Mouse (Mus musculus) lung, embryonic 14.5 days (tissue): Measurements from ENCODE around the gene Pcolce. TPM values are rescaled to one million over a fixed set of nuclear protein-coding genes. Genes with fewer than 3 reads are reported as not detected.

Experiments used
- ATAC-seq: fragments of 200-750 bp; cut with Nextera tagmentation; 2 replicates; pipeline ENCODE4 v1.8.0; 2017; ENCODE audit warnings: mild to moderate bottlenecking, moderate TSS enrichment, moderate library complexity; ENCODE audit not compliant: insufficient read depth
- DNase-seq: peaks from one replicate; pipeline ENCODE4 v3.0.0-alpha.2; 2015
- H3K27ac ChIP-seq: fragments of 300-500 bp; sonication (generic); 2 replicates; pipeline ENCODE4 v1.5.1; 2014; ENCODE audit warnings: low read depth, mild to moderate bottlenecking, moderate library complexity
- H3K27me3 ChIP-seq: fragments of 300-500 bp; sonication (generic); 2 replicates; pipeline ENCODE4 v1.6.1; 2014; ENCODE audit warnings: low read length, control low read depth; ENCODE audit not compliant: insufficient read depth
- H3K36me3 ChIP-seq: fragments of 300-500 bp; sonication (generic); 2 replicates; pipeline ENCODE4 v1.6.1; 2014; ENCODE audit warnings: control low read depth; ENCODE audit not compliant: insufficient read depth
- H3K4me1 ChIP-seq: fragments of 300-500 bp; sonication (generic); 2 replicates; pipeline ENCODE4 v1.6.1; 2014; ENCODE audit warnings: antibody characterized with exemption, control low read depth; ENCODE audit not compliant: insufficient read depth
- H3K4me2 ChIP-seq: fragments of 300-500 bp; sonication (generic); 2 replicates; pipeline ENCODE4 v1.6.1; 2014; ENCODE audit warnings: mild to moderate bottlenecking
- H3K4me3 ChIP-seq: fragments of 300-500 bp; sonication (generic); 2 replicates; pipeline ENCODE4 v1.5.1; 2014; ENCODE audit warnings: low read depth, low read length
- H3K9ac ChIP-seq: fragments of 300-500 bp; sonication (generic); 2 replicates; pipeline ENCODE4 v1.6.1; 2014
- H3K9me3 ChIP-seq: fragments of 300-500 bp; sonication (generic); 2 replicates; pipeline ENCODE4 v1.6.1; 2016; ENCODE audit warnings: low read depth, low read length, control low read depth
- CTCF ChIP-seq: IDR thresholded peaks from 2 replicates; pipeline ENCODE4 v1.5.1; 2016; ENCODE audit warnings: antibody characterized with exemption, low read depth
- WGBS: fragments of 180-500 bp; shearing (Covaris S2); extraction: QIAGEN DNeasy Blood & Tissue Kit; methylation state at CpG from one replicate; pipeline ENCODE4 v1.1.7; 2014; 5-methylcytosine and 5-hydroxymethylcytosine counted together
- polyA plus RNA-seq: library from polyadenylated mRNA; unstranded; fragments of >200 nt; fragmentation: Nextera tagmentation; extraction: Ambion mirVana; gene quantifications from 2 replicates; pipeline ENCODE4 v1.2.1, GENCODE M21; 2014

The Pcolce gene
- polyA plus RNA-seq, 1 experiment from 2014 or later = 148 TPM

DNA sequence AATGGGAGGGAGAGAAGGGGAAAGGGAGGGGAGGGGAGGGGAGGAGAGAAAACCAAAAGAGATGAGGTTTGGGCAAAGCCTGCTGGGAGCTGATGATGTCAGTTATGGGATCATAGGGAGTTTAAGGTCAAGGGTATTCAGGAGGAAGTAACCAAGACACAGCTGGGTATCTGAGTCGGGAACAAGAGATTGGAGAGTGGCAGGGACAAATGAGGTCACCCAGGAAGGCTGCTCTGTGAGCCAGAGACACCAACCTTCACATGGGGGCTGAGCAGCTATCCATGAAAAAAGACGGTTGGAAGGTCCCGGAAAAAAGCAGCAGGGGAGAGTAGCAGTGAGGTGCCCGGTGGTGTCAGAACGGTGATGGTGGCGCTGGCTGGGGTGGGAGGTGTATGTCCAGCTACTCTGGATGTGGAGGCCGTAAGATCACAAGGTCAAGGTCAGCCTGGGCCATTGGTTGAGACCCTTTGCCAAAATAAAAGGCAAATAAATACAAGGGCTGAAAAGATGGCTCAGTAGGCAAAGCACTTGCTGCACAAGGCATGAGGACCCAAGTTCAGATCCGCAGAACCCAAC lies 45.3 kb downstream of the Pcolce start:
- Histone ChIP-seq H3K27me3 (no peaks in the 10 kb centered on the region), H3K9me3 (no peaks in the 10 kb centered on the region), H3K36me3 (no peaks in the 10 kb centered on the region), H3K9ac (no peak overlapping the region), H3K4me3 (no peak overlapping the region), H3K27ac (no peak overlapping the region), H3K4me2 (no peak overlapping the region), H3K4me1 (peaks cover 4% of the 10 kb centered on the region; the same call in 1 of the 2 replicates)
- DNase-seq (no peak), ATAC-seq (no peak)
- 73% methylated on average over 8 of the region's 8 CpGs for whole genome bisulfite sequencing
- no peak for TF ChIP-seq CTCF

GRCm38 (mm10) chr5:137566416-137566815 lies 47.2 kb downstream of the Pcolce start:
- Histone ChIP-seq H3K4me2 (no peak overlapping the region), H3K27me3 (no peaks in the 10 kb centered on the region), H3K9ac (no peak overlapping the region), H3K4me3 (no peak overlapping the region), H3K36me3 (no peaks in the 10 kb centered on the region), H3K27ac (no peak overlapping the region), H3K4me1 (peaks cover 4% of the 10 kb centered on the region; the same call in 1 of the 2 replicates), H3K9me3 (no peaks in the 10 kb centered on the region)
- 91% methylated on average over 5 of the region's 5 CpGs for WGBS
- DNase-seq (no peak), ATAC-seq (no peak)
- no peak for TF ChIP-seq CTCF

GRCm38 (mm10) chr5:137565744-137566143 lies 47.8 kb downstream of the Pcolce start:
- DNase-seq (no peak), ATAC-seq (no peak)
- Histone ChIP-seq H3K9me3 (no peaks in the 10 kb centered on the region), H3K27me3 (no peaks in the 10 kb centered on the region), H3K27ac (no peak overlapping the region), H3K9ac (no peak overlapping the region), H3K4me1 (peaks cover 4% of the 10 kb centered on the region; the same call in 1 of the 2 replicates), H3K4me2 (no peak overlapping the region), H3K4me3 (no peak overlapping the region), H3K36me3 (no peaks in the 10 kb centered on the region)
- WGBS = 53% methylated on average over 6 of the region's 6 CpGs
- no peak for TF ChIP-seq CTCF

- H3K9me3 ChIP-seq = no peaks in the 10 kb centered on the region
- no peak for TF ChIP-seq CTCF
- H3K9ac ChIP-seq = no peak overlapping the region
- no peaks in the 10 kb centered on the region for H3K36me3 ChIP-seq
- DNase-seq = no peak
- no peak overlapping the region for H3K4me3 ChIP-seq
- ATAC-seq = no peak
- no peaks in the 10 kb centered on the region for H3K4me1 ChIP-seq
- H3K27ac ChIP-seq = no peak overlapping the region
- 52% methylated on average over 10 of the region's 10 CpGs for WGBS
- H3K4me2 ChIP-seq = no peak overlapping the region
- no peaks in the 10 kb centered on the region for H3K27me3 ChIP-seq
Measured at GRCm38 (mm10) chr5:137562965-137563364, 50.6 kb downstream of the Pcolce start.

DNA sequence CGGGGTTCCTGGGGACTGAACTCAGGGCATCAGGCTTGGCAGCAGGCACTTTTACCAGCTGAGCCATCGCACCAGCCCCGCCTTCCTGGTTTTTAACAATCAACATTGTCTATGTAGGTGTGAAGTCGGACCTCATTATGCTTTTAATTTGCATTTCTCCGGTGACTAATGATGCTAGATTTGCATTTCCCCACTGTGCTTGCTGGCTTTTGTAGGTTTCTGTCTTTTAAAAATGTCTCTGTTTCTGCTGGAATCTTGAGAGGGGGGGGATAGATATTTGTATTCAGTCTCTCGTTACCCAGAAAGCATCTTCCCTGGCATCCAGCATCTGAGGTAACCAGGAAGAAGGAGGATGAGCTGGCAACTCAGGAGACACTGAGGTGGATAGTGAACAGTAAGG lies 52.0 kb downstream of the Pcolce start:
- 67% methylated on average over 6 of the region's 6 CpGs for WGBS
- no peak for ATAC-seq
- Histone ChIP-seq H3K9ac (no peak overlapping the region), H3K4me2 (no peak overlapping the region), H3K36me3 (no peaks in the 10 kb centered on the region), H3K9me3 (no peaks in the 10 kb centered on the region), H3K4me1 (no peaks in the 10 kb centered on the region), H3K4me3 (no peak overlapping the region), H3K27me3 (no peaks in the 10 kb centered on the region), H3K27ac (no peak overlapping the region)
- no peak for DNase-seq
- no peak for TF ChIP-seq CTCF

Other genes with a start within 250 kb of the Pcolce start
- gene Zan, start 136.7 kb downstream of the Pcolce start, polyA plus RNA-seq = 0.18 and 0.24 TPM in 2 replicates
- gene Pop7, start 111.3 kb downstream of the Pcolce start, polyA plus RNA-seq = 54.3 and 58.4 TPM in 2 replicates
- gene Gigyf1, start 95.2 kb downstream of the Pcolce start, polyA plus RNA-seq = 11.1 and 11.6 TPM in 2 replicates
- 0.37 and 0.38 TPM in 2 replicates for gene Epo, start 80.5 kb downstream of the Pcolce start, polyA plus RNA-seq
- 411 and 440 TPM in 2 replicates for gene Gnb2, start 80.3 kb downstream of the Pcolce start, polyA plus RNA-seq
- gene Actl6b, start 60.3 kb downstream of the Pcolce start, polyA plus RNA-seq = 0.26 TPM in 1 of 2 replicates, not detected in the other
- gene Tfr2, start 43.9 kb downstream of the Pcolce start, polyA plus RNA-seq = 0.31 and 0.47 TPM in 2 replicates
- 33.9 and 37.8 TPM in 2 replicates for gene Mospd3, start 12.7 kb downstream of the Pcolce start, polyA plus RNA-seq
- gene Fbxo24, start 15.2 kb upstream of the Pcolce start, polyA plus RNA-seq = 0.19 TPM in 1 of 2 replicates, not detected in the other
- 32.1 and 40.5 TPM in 2 replicates for gene Lrch4, start 15.3 kb upstream of the Pcolce start, polyA plus RNA-seq
- gene Gm20605, start 15.4 kb upstream of the Pcolce start, polyA plus RNA-seq = 9.2 and 11.7 TPM in 2 replicates
- gene Sap25, start 27.6 kb upstream of the Pcolce start, polyA plus RNA-seq = 6.4 and 8.1 TPM in 2 replicates
- 0.08 TPM in 1 of 2 replicates, not detected in the other for gene Irs3, start 31.9 kb upstream of the Pcolce start, polyA plus RNA-seq
- gene Agfg2, start 70.9 kb upstream of the Pcolce start, polyA plus RNA-seq = 10.9 and 12.2 TPM in 2 replicates
- gene Nyap1, start 127.8 kb upstream of the Pcolce start, polyA plus RNA-seq = 0.91 and 0.93 TPM in 2 replicates
- 127 TPM in 2 replicates for gene Tsc22d4, start 131.9 kb upstream of the Pcolce start, polyA plus RNA-seq
- 33.7 and 40.9 TPM in 2 replicates for gene Ppp1r35, start 165.1 kb upstream of the Pcolce start, polyA plus RNA-seq
- gene Mepce, start 173.9 kb upstream of the Pcolce start, polyA plus RNA-seq = 13.1 and 14.5 TPM in 2 replicates
- 25.9 and 26.1 TPM in 2 replicates for gene Zcwpw1, start 174.0 kb upstream of the Pcolce start, polyA plus RNA-seq
- gene Pilra, start 222.5 kb upstream of the Pcolce start, polyA plus RNA-seq = 2.2 and 3.0 TPM in 2 replicates
- gene Pilrb1, start 244.3 kb upstream of the Pcolce start, polyA plus RNA-seq = 0.41 and 1.1 TPM in 2 replicates